ENCODE assay signal across 13 mouse cellular contexts in the genomic region with DNA sequence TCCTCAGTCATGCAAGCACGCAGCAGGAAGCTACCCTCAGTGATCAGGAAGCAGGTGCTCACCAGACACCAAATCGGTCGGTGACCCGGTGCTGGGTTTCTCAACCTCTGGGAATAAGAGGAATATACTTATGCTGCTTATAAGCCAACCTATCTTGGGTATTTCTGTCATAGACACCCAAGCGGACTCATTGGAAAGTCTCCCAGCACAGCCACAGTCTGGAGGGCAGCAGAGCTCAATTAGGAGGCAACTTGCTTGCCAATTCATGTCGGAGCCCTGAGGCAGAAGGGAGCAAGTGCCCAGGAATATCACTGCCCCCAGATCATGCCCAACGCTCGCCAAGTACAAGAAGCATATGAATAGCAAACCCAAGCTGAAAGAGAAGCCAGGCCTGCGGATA.
A peak's percentile ranks its signal among the peaks of the same experiment; 100 is the strongest.
DNase-seq lines count a peak whose midpoint lies in the region.
"Had no signal": no experiment of that assay in that cellular context is flagged by ENCODE, and none has a peak within 500 bp of the region (broad histone marks: within the 10 kb centered on the region; RNA-seq: fewer than 3 reads in every experiment).

No protein-coding gene starts in this region.

- peak; percentile 64 for DNase-seq in gastrocnemius, adult 18-20 months (ENCODE audit: low spot score)
- no peak for DNase-seq in gastrocnemius, postnatal 4 days (ENCODE audit: low spot score in 2 of 2)
- DNase-seq in retina, adult 2 months (ENCODE audit: low read depth, low spot score), result peak; percentile 6
- no peak for DNase-seq in retina, embryonic 14.5 days (ENCODE audit: low spot score)
- peak; percentile 67 to 79 for DNase-seq in cerebellum, postnatal 10 days
- peak; percentile 89 for DNase-seq in skeletal muscle tissue, adult 2 months (ENCODE audit: low read depth, low spot score)
- no peak for DNase-seq in right cerebral cortex, postnatal 36 days (ENCODE audit: low spot score in 2 of 2)
- no peak for DNase-seq in adrenal gland, postnatal 4 days (ENCODE audit: low spot score in 2 of 2)
- DNase-seq: adrenal gland, postnatal 10 days; kidney, adult 18-20 months; kidney, postnatal 4 days; retina, postnatal 1 day; thymus, adult 2 months had no signal

Comparison
In these comparisons a context has a peak if more than half of its experiments do, and no peak if none do; other contexts are left out.
1. DNase-seq: peak in gastrocnemius, adult 18-20 months (single experiment), retina, adult 2 months (single experiment), cerebellum, postnatal 10 days (2 of 2) and skeletal muscle tissue, adult 2 months (single experiment); none in gastrocnemius, postnatal 4 days (0 of 2), retina, embryonic 14.5 days (single experiment), right cerebral cortex, postnatal 36 days (0 of 2) and adrenal gland, postnatal 4 days (0 of 2).